Mouse (Mus musculus): ENCODE results near the gene Timm13.

Gene Timm13

GRCm38 (mm10) chr10:80932700-80933420, 32.1 kb upstream of the Timm13 start:
- no peak for DNase-seq (ENCODE audit: low spot score)

DNA sequence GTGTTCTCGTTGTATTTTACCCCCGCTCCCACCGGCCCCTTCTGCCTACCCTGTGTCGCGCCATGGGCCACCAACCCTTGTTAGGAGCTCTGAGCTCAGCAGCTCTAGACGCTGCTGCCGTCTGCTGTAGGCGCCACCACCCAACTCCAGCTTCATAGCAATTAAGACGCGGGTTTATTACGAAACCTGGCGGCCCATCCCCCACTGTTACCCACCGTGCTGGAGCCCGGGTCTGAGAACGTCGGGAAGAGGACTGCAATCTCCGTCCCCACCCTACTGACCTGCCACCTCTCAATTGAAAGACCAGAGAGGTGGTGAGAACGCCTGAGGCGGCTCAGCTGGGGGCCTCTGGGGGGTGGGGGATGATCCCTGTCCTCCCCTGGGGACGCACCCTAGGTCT, 31.4 kb upstream of the Timm13 start:
- DNase-seq (ENCODE audit: low spot score) = peak; percentile 53

DNA sequence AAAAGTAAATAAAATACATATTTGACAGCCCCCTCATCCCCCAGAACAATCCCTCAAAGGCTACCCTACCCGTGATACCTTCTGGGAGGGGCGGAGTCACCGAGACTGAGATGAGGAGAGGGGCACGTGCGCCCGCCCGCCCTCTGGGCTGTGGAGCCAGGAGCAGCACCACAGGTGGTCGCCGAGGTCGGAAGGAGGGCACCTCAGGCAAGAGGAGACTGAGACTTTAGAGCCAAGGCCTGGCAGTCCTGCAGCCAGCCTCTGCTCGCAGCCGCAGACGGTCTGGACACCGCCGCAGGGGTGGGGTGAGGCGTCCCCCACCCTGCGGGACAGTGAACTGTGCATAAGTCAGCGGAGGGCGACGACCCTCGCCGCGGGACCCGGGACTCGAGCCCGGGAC, 30.9 kb upstream of the Timm13 start:
- DNase-seq (ENCODE audit: low spot score) = peak; percentile 34

DNA sequence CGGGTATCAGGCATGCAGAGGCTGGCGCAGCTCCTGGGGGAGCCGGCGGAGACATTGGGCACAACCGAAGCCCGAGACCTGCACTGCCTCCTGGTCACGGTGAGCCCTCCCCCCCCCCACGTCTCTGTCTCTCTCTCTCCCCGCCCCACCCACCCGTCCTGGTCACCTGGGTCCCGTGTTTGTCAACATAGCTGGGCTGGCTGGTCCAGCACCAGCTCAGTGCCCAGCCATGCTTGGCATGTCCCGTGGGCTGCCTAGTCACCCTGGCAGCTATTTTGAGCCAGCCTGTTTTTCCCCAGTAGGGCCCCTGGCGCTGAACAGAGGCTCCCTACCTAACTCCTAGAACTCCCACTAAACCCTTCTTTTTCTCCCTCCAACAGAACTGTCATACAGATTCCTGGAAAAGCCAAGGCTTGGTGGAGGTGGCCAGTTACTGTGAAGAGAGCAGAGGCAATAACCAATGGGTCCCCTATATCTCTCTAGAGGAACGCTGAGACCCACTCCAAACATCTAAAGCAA, 30.4 kb upstream of the Timm13 start:
- no peak for DNase-seq (ENCODE audit: low spot score)

DNA sequence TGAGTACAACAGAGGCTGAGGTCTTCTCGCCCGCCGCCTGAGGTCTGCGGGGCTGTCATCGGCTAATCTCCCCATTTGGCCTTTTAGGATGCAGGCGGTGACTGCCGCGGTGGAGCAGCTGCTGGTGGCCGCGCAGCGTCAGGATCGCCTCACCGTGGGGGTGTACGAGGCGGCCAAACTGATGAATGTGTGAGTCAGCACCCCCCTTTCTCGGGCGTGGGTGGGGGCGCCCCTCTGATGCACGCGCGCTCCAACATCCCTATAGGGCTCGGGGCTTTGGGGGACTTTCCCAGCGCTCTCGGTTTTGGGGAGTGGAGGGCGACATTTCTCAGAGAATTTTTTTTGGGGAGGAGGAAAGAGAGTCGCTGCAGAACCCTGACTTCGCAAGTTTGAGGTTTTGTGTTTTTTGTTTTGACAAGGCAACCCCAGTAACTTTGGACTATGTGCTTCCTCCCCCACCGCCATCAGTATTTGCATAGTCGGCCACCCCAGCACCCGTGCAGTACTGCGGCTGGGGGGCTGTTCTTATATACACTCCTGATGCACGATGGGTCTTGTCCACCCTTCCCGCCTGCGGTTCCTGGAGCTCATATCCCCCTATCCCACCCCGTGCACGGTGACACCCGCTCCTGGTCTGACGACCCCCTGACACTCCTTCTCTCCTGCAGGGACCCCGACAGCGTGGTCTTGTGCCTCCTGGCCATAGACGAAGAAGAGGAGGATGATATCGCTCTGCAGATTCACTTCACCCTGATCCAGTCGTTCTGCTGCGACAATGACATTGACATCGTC, 29.8 kb upstream of the Timm13 start:
- DNase-seq (ENCODE audit: low spot score) = peak; percentile 53

GRCm38 (mm10) chr10:80929299-80930226, 28.8 kb upstream of the Timm13 start, which contains the start of gene Gadd45b:
TSS of gene Gadd45b (plus strand) at chr10:80930073.
- peak; percentile 98 for DNase-seq (ENCODE audit: low spot score)

GRCm38 (mm10) chr10:80928586-80929298, 28.0 kb upstream of the Timm13 start:
- DNase-seq (ENCODE audit: low spot score) = peak; percentile 96

DNA sequence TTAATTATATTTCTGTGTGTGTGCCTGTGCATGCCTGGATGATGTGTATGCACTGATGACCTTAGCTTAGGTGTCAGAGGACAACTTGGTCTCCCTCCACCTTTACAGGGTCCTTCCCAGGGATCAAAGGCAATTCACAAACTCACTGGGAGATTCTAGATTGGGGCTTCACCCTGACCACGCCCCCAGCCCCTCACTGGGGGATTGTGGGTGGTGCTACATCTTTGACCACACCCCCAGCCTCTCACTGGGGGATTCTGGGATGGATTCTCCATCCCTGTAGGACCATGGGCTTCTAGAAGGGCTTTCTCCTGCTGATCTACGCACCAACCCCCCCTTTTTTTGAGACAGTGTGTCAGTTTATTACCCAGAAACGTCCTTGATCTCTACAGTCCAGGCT, 24.7 kb upstream of the Timm13 start:
- no peak for DNase-seq (ENCODE audit: low spot score)

GRCm38 (mm10) chr10:80921923-80922322, 21.2 kb upstream of the Timm13 start:
- DNase-seq (ENCODE audit: low spot score) = peak; percentile 49

DNA sequence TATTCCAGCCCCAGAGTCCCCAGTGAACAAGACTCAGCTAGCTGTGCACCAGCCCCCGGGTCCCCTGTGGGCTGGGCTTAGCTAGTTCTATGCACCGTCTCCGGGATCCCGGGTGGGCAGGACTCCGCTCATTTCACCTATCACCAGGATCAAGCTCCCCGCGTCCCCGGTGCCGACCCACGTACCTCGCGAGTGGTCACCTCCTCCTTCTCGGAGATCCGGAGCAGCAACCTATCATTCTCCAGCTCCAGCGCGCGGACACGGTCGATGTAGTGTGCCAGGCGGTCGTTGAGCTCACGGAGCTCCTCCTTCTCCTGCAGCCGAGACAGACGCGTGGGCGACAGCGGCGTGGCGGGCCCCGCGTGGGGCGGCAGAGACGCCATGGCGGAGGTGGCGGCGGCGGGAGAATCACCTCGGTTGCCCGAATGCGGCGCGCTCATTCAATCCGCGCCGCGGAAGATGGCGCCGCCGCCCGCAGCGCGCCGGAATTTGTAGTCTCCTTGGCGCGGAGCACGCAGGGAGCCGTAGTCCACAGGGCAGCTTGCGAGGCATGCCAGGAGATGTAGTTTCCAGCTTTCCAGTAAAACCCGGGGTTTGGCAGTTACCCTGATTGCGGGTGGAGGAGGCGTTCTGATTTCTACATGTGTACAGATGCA, 17.1 kb upstream of the Timm13 start, which contains the start of gene Lmnb2:
Gene Lmnb2 (minus strand): TSS at position 467 of the 656 bp plus-strand sequence.
- peak; percentile 89 for DNase-seq (ENCODE audit: low spot score)

DNA sequence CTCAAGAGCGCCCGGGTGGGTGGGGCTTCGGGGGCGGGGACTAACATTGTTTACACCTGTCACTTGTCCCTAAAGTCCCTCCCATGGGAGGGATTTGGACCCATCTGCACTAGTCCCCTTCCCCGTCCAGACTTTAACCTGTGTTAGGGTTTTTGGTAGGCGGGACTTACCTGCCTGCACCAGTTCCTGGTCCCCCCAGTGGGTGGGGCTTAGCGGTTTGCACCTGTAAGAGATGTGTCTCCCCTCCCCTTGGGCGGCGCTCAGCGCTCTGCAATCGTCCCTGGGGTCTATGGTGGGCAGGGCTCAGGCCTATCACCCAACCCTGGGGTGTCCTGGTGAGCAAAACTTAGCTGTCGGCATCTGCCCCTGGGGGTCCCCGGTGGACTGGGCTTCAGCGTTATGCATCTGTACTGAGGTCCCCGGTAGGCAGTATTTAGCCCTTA, 16.6 kb upstream of the Timm13 start:
- DNase-seq (ENCODE audit: low spot score) = peak; percentile 48

GRCm38 (mm10) chr10:80915736-80916135, 15.0 kb upstream of the Timm13 start:
- DNase-seq (ENCODE audit: low spot score) = no peak

GRCm38 (mm10) chr10:80915260-80915659, 14.5 kb upstream of the Timm13 start:
- no peak for DNase-seq (ENCODE audit: low spot score)

DNA sequence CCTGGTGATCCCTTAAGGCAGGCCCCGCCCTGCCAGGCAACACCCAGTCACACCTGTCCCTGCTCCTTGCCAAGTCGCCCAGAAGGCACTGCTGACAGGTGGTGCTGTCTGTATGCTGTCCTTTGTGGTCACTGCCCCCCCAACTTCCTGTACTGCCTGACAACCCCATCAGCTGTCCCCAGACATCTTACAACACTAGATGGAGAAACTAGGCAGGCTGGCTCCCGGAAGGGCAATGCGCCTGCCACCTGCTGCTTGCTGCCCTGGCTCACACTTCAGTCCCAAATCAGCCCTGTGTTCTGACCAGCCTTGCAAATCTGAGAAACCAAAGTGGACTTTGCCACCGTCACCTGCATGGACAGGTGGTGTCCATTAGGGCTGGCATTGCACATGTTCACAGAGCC, 13.5 kb upstream of the Timm13 start:
- no peak for DNase-seq (ENCODE audit: low spot score)

- no peak for DNase-seq (ENCODE audit: low spot score)
Observed at GRCm38 (mm10) chr10:80913364-80914011, 12.7 kb upstream of the Timm13 start.

DNA sequence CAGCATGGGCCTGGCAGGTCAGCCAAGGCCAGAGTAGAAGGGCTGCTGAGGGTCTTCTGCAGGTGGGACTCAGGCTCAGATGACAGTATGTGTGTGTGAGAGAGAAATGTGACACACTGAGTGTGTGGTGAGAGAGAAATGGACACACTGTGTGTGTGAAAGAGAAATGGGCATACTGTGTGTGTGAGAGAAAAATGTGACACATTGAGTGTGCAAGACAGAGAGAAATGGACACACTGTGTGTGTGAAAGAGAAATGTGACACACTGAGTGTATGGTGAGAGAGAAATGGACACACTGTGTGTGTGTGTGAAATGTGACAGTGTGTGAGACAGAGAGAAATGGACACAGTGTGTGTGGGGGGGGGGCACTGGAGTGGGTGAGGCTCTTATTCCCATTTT, 11.1 kb upstream of the Timm13 start:
- DNase-seq (ENCODE audit: low spot score) = no peak

GRCm38 (mm10) chr10:80911354-80911753, 10.6 kb upstream of the Timm13 start:
- no peak for DNase-seq (ENCODE audit: low spot score)

- no peak for DNase-seq (ENCODE audit: low spot score)
Observed at GRCm38 (mm10) chr10:80909375-80910162, 8.8 kb upstream of the Timm13 start.

DNA sequence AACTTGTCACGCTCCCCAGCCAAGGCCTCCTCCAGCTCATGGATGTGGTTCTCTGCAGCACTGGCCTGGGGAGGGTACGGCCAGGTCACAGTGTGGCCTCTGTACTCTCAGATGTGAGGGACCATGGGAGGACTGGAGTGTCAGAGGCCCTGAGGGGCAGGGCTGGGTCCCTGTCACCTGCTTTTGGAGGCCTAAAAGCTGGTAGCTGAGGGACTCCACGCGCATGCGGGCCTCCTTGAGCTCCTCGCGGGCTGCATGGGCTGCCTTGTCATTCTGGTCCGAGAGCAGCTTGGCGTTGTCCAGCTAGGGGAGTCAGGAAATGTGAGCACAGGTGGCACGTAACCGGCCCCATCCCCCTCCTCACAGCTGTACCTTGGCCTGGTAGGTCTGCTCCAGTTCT, 3.9 kb upstream of the Timm13 start:
- no peak for DNase-seq (ENCODE audit: low spot score)
